Mouse (Mus musculus) testis, adult 2 months (tissue): ENCODE results near the gene Traf3. TPM values are rescaled to one million over a fixed set of nuclear protein-coding genes. Genes with fewer than 3 reads are reported as not detected.

Experiments used
- H3K27ac ChIP-seq: fragments of 200-500 bp; 2 replicates; pipeline ENCODE4 v1.5.1; 2012; ENCODE audit warnings: low read depth, low read length; ENCODE audit not compliant: control insufficient read depth, insufficient read depth
- H3K27me3 ChIP-seq: fragments of 200-500 bp; 2 replicates; pipeline ENCODE4 v1.6.1; 2012; ENCODE audit warnings: mild to moderate bottlenecking, low read length, moderate library complexity; ENCODE audit not compliant: control insufficient read depth, insufficient read depth
- H3K36me3 ChIP-seq: fragments of 200-500 bp; 2 replicates; pipeline ENCODE4 v1.6.1; 2012; ENCODE audit warnings: mild to moderate bottlenecking, low read length; ENCODE audit not compliant: control insufficient read depth, insufficient read depth
- H3K4me1 ChIP-seq: fragments of 200-500 bp; 2 replicates; pipeline ENCODE4 v1.6.1; 2012; ENCODE audit warnings: low read length; ENCODE audit not compliant: control insufficient read depth, insufficient read depth
- H3K4me3 ChIP-seq: fragments of 200-500 bp; 2 replicates; pipeline ENCODE4 v1.5.1; 2012; ENCODE audit warnings: low read depth, mild to moderate bottlenecking, low read length, moderate library complexity, mixed read lengths; ENCODE audit not compliant: control insufficient read depth
- CTCF ChIP-seq: fragments of 200-500 bp; IDR thresholded peaks from 2 replicates; pipeline ENCODE4 v1.5.1; 2012; ENCODE audit warnings: low read depth, mild to moderate bottlenecking, inconsistent platforms, low read length, moderate library complexity; ENCODE audit not compliant: control insufficient read depth, insufficient read depth, insufficient replicate concordance
- POLR2A ChIP-seq: fragments of 200-500 bp; IDR thresholded peaks from 2 replicates; pipeline ENCODE4 v1.6.1; 2012; ENCODE audit warnings: low read depth, mild to moderate bottlenecking, inconsistent platforms, low read length, moderate library complexity; ENCODE audit not compliant: control insufficient read depth
- polyA plus RNA-seq: library from polyadenylated mRNA; depleted of rRNA; stranded (reverse); fragments of >200 nt; gene quantifications from 2 replicates; pipeline ENCODE4 v1.2.3, GENCODE M21; 2012

Gene Traf3
- polyA plus RNA-seq, 1 experiment: 2.4 TPM

DNA sequence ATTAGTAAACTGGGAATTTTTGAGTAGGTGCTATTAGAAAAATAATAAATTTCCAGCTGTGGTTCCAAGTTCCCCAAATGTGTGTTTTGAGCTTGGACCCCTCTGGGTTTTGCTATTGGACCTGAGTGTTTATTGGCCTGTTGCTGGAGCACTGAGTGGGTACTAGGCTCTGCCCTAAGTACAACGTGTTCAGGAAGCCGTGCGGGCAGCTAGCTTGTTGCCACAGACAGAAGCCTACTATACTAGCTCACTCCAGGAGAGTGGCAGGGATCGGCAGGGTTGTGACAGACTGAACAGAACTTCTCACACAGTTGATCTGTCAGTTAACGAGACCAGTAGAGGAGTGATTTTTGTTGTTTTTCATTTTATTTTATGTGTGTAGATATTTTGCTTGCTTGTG lies 24.2 kb downstream of the Traf3 start:
- TF ChIP-seq POLR2A (no peak), CTCF (no peak)
- Histone ChIP-seq H3K36me3 (no peaks in the 10 kb centered on the region), H3K27ac (no peak overlapping the region), H3K27me3 (no peaks in the 10 kb centered on the region), H3K4me3 (no peak overlapping the region), H3K4me1 (peaks cover 8% of the 10 kb centered on the region)

DNA sequence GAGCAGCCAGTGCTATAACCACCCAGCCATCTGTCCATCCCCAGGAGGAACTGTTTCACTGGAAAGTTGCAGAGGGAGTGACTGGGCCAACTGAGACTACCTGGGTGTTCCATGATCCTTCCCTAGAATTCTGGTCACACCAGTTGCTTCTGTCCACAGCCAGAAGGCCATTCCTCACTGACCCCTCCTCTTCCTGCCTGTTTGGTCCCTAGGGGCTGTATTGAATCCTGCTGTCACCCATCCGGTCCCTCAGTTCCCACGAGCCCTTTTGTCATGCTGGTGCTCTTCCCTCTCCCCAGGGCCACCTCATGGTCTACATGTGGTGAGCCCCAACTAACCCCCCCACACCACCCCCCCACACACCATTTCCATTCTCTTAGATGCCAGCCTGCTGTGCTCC lies 24.7 kb downstream of the Traf3 start:
- Histone ChIP-seq H3K4me1 (peaks cover 8% of the 10 kb centered on the region), H3K4me3 (no peak overlapping the region), H3K27me3 (no peaks in the 10 kb centered on the region), H3K27ac (no peak overlapping the region), H3K36me3 (no peaks in the 10 kb centered on the region)
- TF ChIP-seq POLR2A (no peak), CTCF (no peak)

- Histone ChIP-seq H3K36me3 (no peaks in the 10 kb centered on the region), H3K27ac (no peak overlapping the region), H3K4me1 (peaks cover 8% of the 10 kb centered on the region), H3K4me3 (no peak overlapping the region), H3K27me3 (no peaks in the 10 kb centered on the region)
- TF ChIP-seq CTCF: no peak
- no peak for TF ChIP-seq POLR2A
Observed at GRCm38 (mm10) chr12:111192777-111193176, 26.6 kb downstream of the Traf3 start.

DNA sequence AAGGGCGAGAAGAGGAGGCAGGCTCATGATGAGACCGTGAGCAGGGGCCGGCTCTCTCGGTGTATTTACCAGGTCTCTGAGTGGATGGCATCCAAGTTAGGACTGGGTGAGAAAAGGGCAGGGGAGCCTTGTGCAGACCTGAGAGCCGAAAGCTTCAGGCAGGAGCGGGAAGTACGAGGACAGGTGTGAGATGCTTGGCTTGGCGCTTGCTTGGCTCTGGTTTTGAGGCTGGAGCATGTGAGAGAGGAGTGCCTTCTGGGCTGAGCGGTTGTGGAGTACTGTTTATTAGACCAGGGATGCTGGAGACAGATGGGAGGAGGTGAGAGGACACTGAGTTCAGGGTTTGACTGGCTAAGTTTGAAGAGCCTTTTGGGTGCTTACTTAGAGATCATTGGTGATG lies 27.2 kb downstream of the Traf3 start:
- no peak overlapping the region for H3K4me3 ChIP-seq
- no peaks in the 10 kb centered on the region for H3K36me3 ChIP-seq
- no peak overlapping the region for H3K27ac ChIP-seq
- H3K4me1 ChIP-seq: peaks cover 8% of the 10 kb centered on the region
- H3K27me3 ChIP-seq: no peaks in the 10 kb centered on the region
- TF ChIP-seq POLR2A (no peak), CTCF (no peak)

- H3K27ac ChIP-seq: no peak overlapping the region
- no peaks in the 10 kb centered on the region for H3K4me1 ChIP-seq
- TF ChIP-seq POLR2A (no peak), CTCF (no peak)
- no peak overlapping the region for H3K4me3 ChIP-seq
- H3K36me3 ChIP-seq: no peaks in the 10 kb centered on the region
- H3K27me3 ChIP-seq: no peaks in the 10 kb centered on the region
Observed at GRCm38 (mm10) chr12:111196548-111196947, 30.4 kb downstream of the Traf3 start.

DNA sequence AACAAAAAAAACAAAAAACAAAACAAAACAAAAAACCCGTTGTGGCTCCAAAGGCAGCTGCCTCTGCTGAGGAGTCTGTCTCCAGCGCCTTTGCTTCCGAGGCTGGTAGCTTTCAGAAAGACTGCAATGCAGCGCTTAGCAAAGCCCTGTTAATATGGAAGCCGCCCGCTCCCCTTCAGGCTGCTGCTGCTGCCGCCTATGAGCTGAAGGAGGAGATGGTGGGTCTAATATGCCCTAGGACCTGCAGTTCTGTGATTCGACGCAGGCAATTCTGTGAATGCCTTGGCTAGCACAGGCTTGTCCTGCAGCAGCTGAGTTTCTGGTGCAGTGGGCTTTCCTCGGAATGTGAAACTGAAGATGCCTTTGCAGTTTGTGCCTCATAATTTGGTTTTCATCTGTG lies 36.9 kb downstream of the Traf3 start:
- no peaks in the 10 kb centered on the region for H3K27me3 ChIP-seq

DNA sequence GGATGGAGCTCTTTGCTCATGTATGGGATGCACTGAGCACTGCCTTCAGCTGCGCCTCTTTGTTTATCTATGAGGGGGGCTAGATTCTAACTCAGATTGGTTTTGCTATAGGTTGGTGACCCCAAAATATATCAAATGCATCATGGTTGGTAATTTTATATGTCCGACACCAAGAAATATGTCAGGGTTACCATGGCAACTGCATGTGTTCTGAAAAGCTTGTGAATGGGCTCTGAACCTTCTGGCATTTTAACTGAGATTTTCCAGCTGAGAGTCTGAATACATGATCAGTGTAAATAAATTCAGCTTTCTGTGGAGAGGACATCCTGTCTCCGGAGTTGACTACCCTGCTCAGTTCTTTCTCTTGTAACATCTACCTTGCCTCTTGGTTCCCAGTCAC lies 37.8 kb downstream of the Traf3 start:
- H3K27ac ChIP-seq: no peak overlapping the region
- no peak overlapping the region for H3K4me3 ChIP-seq
- H3K36me3 ChIP-seq: no peaks in the 10 kb centered on the region
- TF ChIP-seq POLR2A: no peak
- no peak for TF ChIP-seq CTCF
- no peaks in the 10 kb centered on the region for H3K27me3 ChIP-seq
- H3K4me1 ChIP-seq: no peaks in the 10 kb centered on the region; the same call in 1 of the 2 replicates

More for the DNA sequence above, 36.9 kb downstream of the Traf3 start:
- Histone ChIP-seq H3K36me3 (no peaks in the 10 kb centered on the region), H3K4me1 (no peaks in the 10 kb centered on the region; the same call in 1 of the 2 replicates), H3K4me3 (no peak overlapping the region), H3K27ac (no peak overlapping the region)
- no peak for TF ChIP-seq POLR2A
- TF ChIP-seq CTCF: no peak

- no peaks in the 10 kb centered on the region for H3K36me3 ChIP-seq
- no peaks in the 10 kb centered on the region for H3K27me3 ChIP-seq
- no peak for TF ChIP-seq CTCF
- no peak for TF ChIP-seq POLR2A
- no peaks in the 10 kb centered on the region; the same call in 1 of the 2 replicates for H3K4me1 ChIP-seq
- no peak overlapping the region for H3K27ac ChIP-seq
- no peak overlapping the region for H3K4me3 ChIP-seq
Observed at GRCm38 (mm10) chr12:111207641-111208040, 41.5 kb downstream of the Traf3 start.
